Mouse (Mus musculus) liver, postnatal 0 days (tissue): ENCODE results near the gene Sox5.

ENCODE experiments used
- CTCF ChIP-seq: sonication (generic); IDR thresholded peaks from 2 replicates; pipeline ENCODE4 v1.5.1; 2016; ENCODE audit warnings: antibody characterized with exemption, low read depth
- EP300 ChIP-seq: IDR thresholded peaks from 2 replicates; pipeline ENCODE4 v1.6.1; 2016; ENCODE audit warnings: antibody characterized with exemption, low read depth, mild to moderate bottlenecking

DNA sequence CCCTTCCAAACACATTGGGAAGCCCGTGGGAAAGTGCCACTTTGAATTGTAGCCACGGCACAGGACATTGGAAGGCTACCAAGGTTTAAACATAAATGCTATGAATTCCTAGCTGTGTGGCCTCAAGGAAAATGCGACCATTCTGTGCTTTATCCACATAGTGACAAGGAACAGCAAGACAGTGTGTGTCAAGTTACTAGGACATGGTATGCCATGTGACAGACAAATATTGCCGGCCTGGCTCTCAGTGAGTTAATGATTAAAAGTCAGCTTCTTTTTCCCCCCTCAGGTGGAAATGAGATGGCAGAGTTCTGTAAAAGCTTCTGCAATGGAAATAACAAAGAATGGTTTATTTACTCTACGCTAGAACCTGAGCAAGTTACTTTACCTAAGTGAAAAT is 138.2 kb downstream of the Sox5 start:
- TF ChIP-seq CTCF (no peak), EP300 (no peak)
